Mouse (Mus musculus) monocyte, adult 59 days (primary cell): ENCODE results near the gene Tmem237. TPM values are rescaled to one million over a fixed set of nuclear protein-coding genes. Genes with fewer than 3 reads are reported as not detected.

Source experiments
- total RNA-seq, 2 experiments: library from RNA; stranded (reverse); gene quantifications; one replicate each; pipeline ENCODE4 v1.2.4; 2023

Tmem237 gene
- total RNA-seq: 1 to 10 TPM; 3.8 to 4.9 TPM

DNA sequence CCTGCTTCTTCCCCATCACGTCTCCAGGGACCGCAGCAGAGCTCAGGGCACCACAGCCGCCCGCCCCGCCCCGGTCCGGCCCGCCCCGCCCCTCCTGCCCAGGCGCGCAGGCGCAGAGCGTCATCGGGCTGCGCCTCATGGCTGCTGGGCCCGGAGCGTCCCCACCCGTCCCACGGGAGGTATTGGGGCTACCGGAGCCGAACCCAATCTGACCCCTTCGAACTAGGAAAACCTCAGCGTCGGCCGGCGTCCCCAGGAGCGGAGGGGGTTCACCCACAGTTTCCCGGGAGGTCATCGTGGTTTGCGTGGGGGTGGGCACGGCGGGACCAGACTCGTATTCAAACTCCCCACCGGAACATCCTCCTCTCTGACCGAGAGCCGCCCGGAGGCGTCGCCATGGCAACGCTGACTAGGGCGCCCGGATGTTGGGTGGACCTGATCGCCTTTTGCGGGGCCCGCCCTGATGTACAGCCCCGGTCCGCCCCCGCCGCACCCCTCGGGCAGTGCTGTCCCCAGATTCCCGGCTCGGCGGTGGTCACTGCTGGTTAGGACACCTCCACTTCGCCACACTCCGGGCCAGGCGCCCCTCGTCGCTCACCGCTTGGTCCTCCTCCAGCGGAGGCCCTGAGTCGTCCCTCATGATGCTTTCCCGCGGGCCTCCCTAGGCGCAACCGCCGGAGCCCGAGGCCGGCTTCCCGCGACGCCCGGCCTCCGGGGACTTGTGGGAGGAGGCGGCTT lies at the start of gene Tmem237:
Tmem237 (minus strand) TSS at position 689 of the 738 bp plus-strand sequence.

DNA sequence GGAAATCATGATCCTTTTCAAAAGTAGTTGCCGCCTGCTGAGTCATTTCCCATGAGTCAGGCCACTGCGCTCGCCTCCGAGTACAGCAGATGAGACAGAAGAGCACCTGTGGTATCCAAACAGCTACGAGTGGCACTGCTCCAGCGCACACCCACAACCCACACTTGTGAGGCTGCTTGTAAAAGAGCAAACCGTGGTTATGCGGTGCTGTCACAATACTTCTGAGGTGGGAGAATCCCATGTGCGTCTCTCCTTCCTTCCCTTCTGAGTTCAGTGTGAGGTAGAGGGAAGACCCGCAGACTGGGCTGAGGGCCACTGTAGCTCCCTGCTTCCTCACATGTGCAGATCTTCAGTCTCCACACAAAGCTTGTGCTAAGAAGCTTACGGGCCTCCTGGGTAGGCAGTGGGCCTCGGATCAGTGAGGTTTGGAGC lies 42.8 kb upstream of the Tmem237 start, which contains the start of gene Mpp4:
Mpp4 (minus strand) TSS at position 360 of the 432 bp plus-strand sequence.

GRCm38 (mm10) chr1:59094705-59095104 lies 25.5 kb downstream of the Tmem237 start, which contains the start of gene C2cd6:
TSS of gene C2cd6 (minus strand) at chr1:59094900.

Other genes starting within 250 kb of the Tmem237 start
- 10 to 100 TPM; 37.8 to 50.8 TPM for gene Trak2, start 147.0 kb downstream of the Tmem237 start, total RNA-seq
- 10 to 100 TPM; 10.1 to 17.3 TPM for gene Stradb, start 146.9 kb downstream of the Tmem237 start, total RNA-seq
- not detected for gene C2cd6, start 25.5 kb downstream of the Tmem237 start, total RNA-seq
- not detected for gene Mpp4, start 43.0 kb upstream of the Tmem237 start, total RNA-seq
- 10 to 100 TPM; 14.3 to 15.9 TPM for gene Als2, start 116.8 kb upstream of the Tmem237 start, total RNA-seq
- not detected for gene Cdk15, start 136.5 kb upstream of the Tmem237 start, total RNA-seq